Mouse (Mus musculus) right cerebral cortex, postnatal 4 days (tissue): ENCODE results near the gene Rps25.
"Not testable (repeated sequence)": the region's sequence is repeated elsewhere in the genome, so short reads cannot be mapped to it uniquely, and the experiment has no call there.

Experiments
- DNase-seq: peaks from one replicate; pipeline ENCODE4 v3.0.0-alpha.2; 2022

The Rps25 gene

GRCm38 (mm10) chr9:44406906-44407751, at the start of gene Rps25, which contains the start of gene Trappc4:
Gene Rps25 (plus strand): TSS chr9:44407139.
Gene Trappc4 (minus strand): TSS chr9:44407600.
- DNase-seq: peak; percentile 83

GRCm38 (mm10) chr9:44357207-44357606, 49.7 kb upstream of the Rps25 start:
- no peak for DNase-seq

GRCm38 (mm10) chr9:44361190-44361917, 45.6 kb upstream of the Rps25 start, which contains the start of gene Vps11:
Gene Vps11 (minus strand): TSS chr9:44361670.
- DNase-seq: peak; percentile 94

GRCm38 (mm10) chr9:44361931-44362330, 45.0 kb upstream of the Rps25 start:
- DNase-seq: not testable (repeated sequence)

- DNase-seq: peak; percentile 31
Observed at GRCm38 (mm10) chr9:44364480-44364879, 42.5 kb upstream of the Rps25 start.

GRCm38 (mm10) chr9:44373386-44373785, 33.6 kb upstream of the Rps25 start:
- DNase-seq: no peak

- no peak for DNase-seq
Observed at GRCm38 (mm10) chr9:44376141-44376540, 30.8 kb upstream of the Rps25 start.

GRCm38 (mm10) chr9:44377335-44377734, 29.6 kb upstream of the Rps25 start:
- not testable (repeated sequence) for DNase-seq

- no peak for DNase-seq
Observed at GRCm38 (mm10) chr9:44378153-44378730, 28.7 kb upstream of the Rps25 start.

- peak; percentile 99 for DNase-seq
Observed at GRCm38 (mm10) chr9:44379054-44379834, 27.7 kb upstream of the Rps25 start, which contains the start of gene Hyou1. Gene Hyou1 (plus strand): TSS chr9:44379490.

- DNase-seq: no peak
Observed at GRCm38 (mm10) chr9:44379862-44380261, 27.1 kb upstream of the Rps25 start.

GRCm38 (mm10) chr9:44384596-44384995, 22.3 kb upstream of the Rps25 start:
- DNase-seq: no peak

- DNase-seq: no peak
Observed at GRCm38 (mm10) chr9:44387221-44387620, 19.7 kb upstream of the Rps25 start.

GRCm38 (mm10) chr9:44389273-44389672, 17.7 kb upstream of the Rps25 start:
- DNase-seq: peak; percentile 49

- peak; percentile 82 for DNase-seq
Observed at GRCm38 (mm10) chr9:44391466-44391865, 15.5 kb upstream of the Rps25 start.

GRCm38 (mm10) chr9:44396684-44397411, 10.1 kb upstream of the Rps25 start, which contains the start of gene Slc37a4:
Gene Slc37a4 (plus strand): TSS chr9:44396852.
- DNase-seq: peak; percentile 81

GRCm38 (mm10) chr9:44398087-44398486, 8.9 kb upstream of the Rps25 start:
- DNase-seq: no peak

- no peak for DNase-seq
Observed at GRCm38 (mm10) chr9:44398551-44398950, 8.4 kb upstream of the Rps25 start.

- no peak for DNase-seq
Observed at GRCm38 (mm10) chr9:44399114-44399794, 7.7 kb upstream of the Rps25 start.

GRCm38 (mm10) chr9:44399795-44400114, 7.2 kb upstream of the Rps25 start:
- no peak for DNase-seq

- no peak for DNase-seq
Observed at GRCm38 (mm10) chr9:44401081-44401480, 5.9 kb upstream of the Rps25 start.
